Mouse (Mus musculus) liver, embryonic 14.5 days (tissue): Measurements from ENCODE around the gene Tnk1.

ENCODE experiments used
- CTCF ChIP-seq: IDR thresholded peaks from 2 replicates; pipeline ENCODE4 v1.5.1; 2016; ENCODE audit warnings: antibody characterized with exemption, low read depth, control low read depth
- EP300 ChIP-seq: IDR thresholded peaks from 2 replicates; pipeline ENCODE4 v1.6.1; 2016; ENCODE audit warnings: antibody characterized with exemption, low read depth

DNA sequence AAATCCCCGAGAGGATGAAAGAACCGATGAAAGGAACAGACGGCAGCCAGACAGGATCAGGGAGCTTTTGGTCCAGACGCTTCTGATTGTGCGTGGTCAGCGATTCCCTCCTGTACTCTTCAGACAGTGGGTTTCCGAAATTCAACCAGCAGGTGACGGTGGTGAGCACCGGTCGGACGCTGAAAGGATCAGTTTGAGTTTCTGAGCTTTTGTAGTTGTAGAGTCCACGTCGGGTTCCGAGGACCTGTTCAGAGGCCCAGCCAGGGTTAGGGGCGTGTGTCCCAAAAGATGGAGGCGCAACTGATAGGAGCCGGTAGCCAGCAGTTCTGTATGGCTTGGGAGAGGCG is 21.9 kb upstream of the Tnk1 start:
- TF ChIP-seq CTCF (peak; percentile 95), EP300 (no peak)
